Mouse (Mus musculus) bone marrow, adult 2 months (tissue): Measurements from ENCODE around the gene Cdk18. TPM values are rescaled to one million over a fixed set of nuclear protein-coding genes. Genes with fewer than 3 reads are reported as not detected.

ENCODE experiments used
- H3K27ac ChIP-seq: fragments of 200-500 bp; 2 replicates; pipeline ENCODE4 v1.5.1; 2012; ENCODE audit warnings: low read depth, mild to moderate bottlenecking, control low read depth, inconsistent platforms, low read length; ENCODE audit not compliant: control insufficient read depth, poor library complexity, insufficient read depth
- H3K4me1 ChIP-seq: fragments of 200-500 bp; 2 replicates; pipeline ENCODE4 v1.6.1; 2011; ENCODE audit warnings: low read length; ENCODE audit not compliant: control insufficient read depth, insufficient read depth
- H3K4me3 ChIP-seq: fragments of 200-500 bp; replicated peaks from 2 replicates; pipeline ENCODE3; 2011; ENCODE audit warnings: mild to moderate bottlenecking, low read depth, low read length, control low read depth; ENCODE audit not compliant: control insufficient read depth
- CTCF ChIP-seq: fragments of 200-500 bp; IDR thresholded peaks from 2 replicates; pipeline ENCODE4 v1.5.1; 2011; ENCODE audit warnings: low read length, control low read depth; ENCODE audit not compliant: control insufficient read depth, insufficient read depth
- POLR2A ChIP-seq: fragments of 200-500 bp; IDR thresholded peaks from 2 replicates; pipeline ENCODE4 v1.6.1; 2011; ENCODE audit warnings: low read depth, mild to moderate bottlenecking, control low read depth, low read length, borderline replicate concordance; ENCODE audit not compliant: control insufficient read depth
- WGBS: fragments of 180-500 bp; shearing (Covaris S2); methylation state at CpG from one replicate; pipeline ENCODE4 v1.1.7; 2018; 5-methylcytosine and 5-hydroxymethylcytosine counted together
- polyA plus RNA-seq: library from polyadenylated mRNA; stranded (reverse); fragments of >200 nt; gene quantifications from 2 replicates; pipeline ENCODE4 v1.2.4, GENCODE M21; 2011; ENCODE audit warnings: low replicate concordance; ENCODE audit not compliant: missing spikeins, insufficient read depth, insufficient read length

Cdk18 gene
- 1.3 and 3.8 TPM in 2 replicates for polyA plus RNA-seq

DNA sequence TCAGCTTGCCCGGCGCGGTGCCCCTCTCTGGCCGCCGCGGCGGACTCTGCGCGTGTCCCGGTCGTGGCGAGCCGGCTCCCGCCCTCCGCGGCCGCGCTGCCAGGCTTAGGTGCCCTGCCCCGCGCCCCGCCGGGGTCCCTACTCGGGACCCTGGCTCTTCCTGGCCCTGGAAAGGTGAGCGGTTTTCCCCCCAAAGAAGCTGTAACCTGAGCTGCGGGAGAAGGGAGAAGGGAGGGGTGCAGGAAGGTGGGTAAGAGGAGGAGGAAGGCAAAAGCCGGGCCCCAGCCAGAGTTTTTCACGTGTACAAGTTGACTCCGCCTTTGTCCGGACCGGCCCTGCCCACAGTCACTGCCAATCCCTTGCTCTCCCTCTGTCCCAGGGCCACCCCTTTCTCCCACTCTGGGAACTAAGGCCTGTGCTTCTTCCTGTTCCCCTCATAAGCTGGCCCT lies at the start of gene Cdk18:
Gene Cdk18 (minus strand): TSS at position 269 of the 449 bp plus-strand sequence.
- TF ChIP-seq CTCF (no peak), POLR2A (no peak)
- Histone ChIP-seq H3K4me1 (no peaks in the 10 kb centered on the region; the same call in none of the 2 replicates), H3K27ac (no peak within 1 kb of the TSS), H3K4me3 (peak within 1 kb of the TSS; percentile 47)
- WGBS: under 1% methylated on average over 30 of the region's 30 CpGs

DNA sequence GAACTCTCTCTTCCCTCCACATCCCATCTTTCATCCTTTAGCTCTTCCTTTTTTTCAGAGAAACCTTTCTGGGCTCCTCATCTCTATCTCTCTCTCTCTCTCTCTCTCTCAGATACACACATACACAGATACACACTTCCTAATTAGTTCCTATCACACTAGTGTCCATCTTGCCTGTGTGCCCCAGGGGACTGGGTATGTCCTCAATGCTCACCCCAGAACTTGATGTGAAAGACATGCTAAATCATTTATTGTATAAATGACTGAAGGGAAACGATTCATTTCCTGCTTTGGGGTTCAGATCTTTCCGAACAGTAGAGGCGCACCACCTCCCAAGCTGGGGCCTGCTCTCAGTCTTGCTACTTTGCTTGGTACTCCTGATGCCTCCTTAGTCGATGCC lies 49.7 kb upstream of the Cdk18 start:
- Histone ChIP-seq H3K27ac (no peak overlapping the region), H3K4me3 (no peak overlapping the region), H3K4me1 (no peaks in the 10 kb centered on the region)
- 5% methylated on average over 4 of the region's 4 CpGs for WGBS
- TF ChIP-seq POLR2A (no peak), CTCF (no peak)

DNA sequence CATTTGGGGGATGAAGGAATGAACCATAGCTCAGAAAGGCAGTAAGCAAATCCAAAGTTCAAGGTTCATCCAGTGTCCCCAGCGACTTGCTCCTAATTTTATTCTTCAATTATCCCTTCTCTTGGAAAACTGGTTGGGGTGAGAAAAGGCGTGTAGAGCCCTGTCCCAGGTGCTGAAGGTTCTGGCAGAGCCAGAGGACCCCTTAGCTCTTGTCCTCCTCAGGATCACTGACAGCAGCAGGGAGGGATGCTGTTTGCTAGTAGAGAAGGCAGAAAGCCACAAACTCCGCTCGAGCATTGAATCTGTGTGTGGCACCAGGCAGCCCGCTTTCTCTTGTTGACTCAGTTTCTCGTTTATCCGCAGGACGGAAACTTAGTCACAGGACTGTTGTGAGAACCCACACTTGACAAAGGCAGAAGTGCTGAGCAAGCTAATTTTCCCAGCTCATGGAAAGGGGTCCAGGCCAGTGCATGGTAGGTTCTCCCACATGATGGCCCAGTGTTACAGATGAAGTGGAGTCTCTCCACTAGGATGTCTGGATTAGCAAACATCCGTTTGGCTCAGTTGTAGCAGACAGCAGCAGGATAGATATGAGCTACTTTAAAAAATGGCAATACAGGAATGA lies 49.1 kb upstream of the Cdk18 start:
- H3K4me1 ChIP-seq: no peaks in the 10 kb centered on the region
- H3K27ac ChIP-seq: no peak overlapping the region
- WGBS: 44% methylated on average over 9 of the region's 9 CpGs
- H3K4me3 ChIP-seq: no peak overlapping the region
- no peak for TF ChIP-seq POLR2A
- TF ChIP-seq CTCF: no peak

DNA sequence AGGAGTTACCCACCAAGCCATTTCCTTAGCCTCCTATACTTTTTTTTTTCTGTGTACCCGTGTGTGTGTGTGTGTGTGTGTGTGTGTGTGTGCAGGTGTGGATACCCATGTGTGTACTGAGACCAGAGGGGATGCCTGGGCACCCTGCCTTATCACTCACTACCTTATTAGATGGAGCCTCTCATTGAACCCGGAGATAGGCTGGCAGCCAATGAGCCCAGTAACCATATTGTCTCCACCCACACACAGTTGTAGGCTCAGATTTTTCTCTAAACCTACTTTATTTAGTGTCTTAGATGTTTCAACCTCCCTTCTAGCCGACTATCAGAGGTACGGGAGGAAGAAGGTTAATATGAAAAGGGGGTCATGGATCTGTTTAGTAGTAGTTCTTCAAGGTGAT lies 46.8 kb upstream of the Cdk18 start:
- 71% methylated on average over 4 of the region's 4 CpGs for WGBS
- no peak for TF ChIP-seq POLR2A
- no peak for TF ChIP-seq CTCF
- no peak overlapping the region for H3K27ac ChIP-seq
- no peaks in the 10 kb centered on the region for H3K4me1 ChIP-seq
- H3K4me3 ChIP-seq: no peak overlapping the region

DNA sequence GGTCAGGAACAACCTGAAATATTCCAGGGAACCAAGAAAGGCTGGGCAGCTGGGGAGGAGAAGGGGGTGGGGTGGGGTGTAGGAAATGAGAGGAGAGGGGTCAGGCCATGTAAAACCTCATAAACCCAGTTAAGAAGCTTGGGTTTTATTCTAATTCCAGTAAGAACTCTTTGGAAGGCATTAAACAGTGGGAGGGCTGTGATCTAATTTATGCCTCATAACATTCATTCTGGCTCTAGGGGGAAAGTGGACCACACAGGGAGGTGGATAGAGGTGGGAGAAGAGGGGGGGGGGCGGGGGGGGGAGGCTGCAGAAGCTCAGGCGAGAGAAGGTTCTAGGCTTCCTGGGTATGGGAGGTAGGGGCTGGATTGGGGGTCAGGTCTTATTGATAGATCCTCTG lies 32.1 kb upstream of the Cdk18 start:
- no peak for TF ChIP-seq POLR2A
- Histone ChIP-seq H3K27ac (no peak overlapping the region), H3K4me1 (no peaks in the 10 kb centered on the region), H3K4me3 (no peak overlapping the region)
- 33% methylated on average over 2 of the region's 2 CpGs for WGBS

DNA sequence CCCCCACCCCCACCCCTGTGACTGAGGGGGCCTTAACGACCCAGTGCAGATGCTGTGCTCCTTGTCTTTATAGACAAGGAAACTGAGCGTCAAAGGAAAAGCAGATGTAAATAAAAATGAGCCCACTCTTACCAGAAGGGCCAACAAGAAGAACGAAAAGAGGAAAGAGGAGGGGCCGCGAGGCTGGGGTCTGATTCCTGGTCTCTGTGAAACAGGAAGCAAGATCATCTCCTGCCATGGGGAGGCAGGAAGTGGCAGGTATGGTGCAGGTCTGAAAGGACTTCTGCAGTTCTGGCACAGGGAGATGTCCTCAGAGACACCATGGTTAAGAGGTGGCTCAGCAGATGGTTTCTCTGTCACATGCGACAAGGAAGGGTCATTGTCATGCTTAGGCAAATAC lies 31.2 kb upstream of the Cdk18 start:
- H3K4me1 ChIP-seq: no peaks in the 10 kb centered on the region
- WGBS: 13% methylated on average over 6 of the region's 6 CpGs
- no peak overlapping the region for H3K27ac ChIP-seq
- no peak overlapping the region for H3K4me3 ChIP-seq
- TF ChIP-seq POLR2A (no peak), CTCF (no peak)

DNA sequence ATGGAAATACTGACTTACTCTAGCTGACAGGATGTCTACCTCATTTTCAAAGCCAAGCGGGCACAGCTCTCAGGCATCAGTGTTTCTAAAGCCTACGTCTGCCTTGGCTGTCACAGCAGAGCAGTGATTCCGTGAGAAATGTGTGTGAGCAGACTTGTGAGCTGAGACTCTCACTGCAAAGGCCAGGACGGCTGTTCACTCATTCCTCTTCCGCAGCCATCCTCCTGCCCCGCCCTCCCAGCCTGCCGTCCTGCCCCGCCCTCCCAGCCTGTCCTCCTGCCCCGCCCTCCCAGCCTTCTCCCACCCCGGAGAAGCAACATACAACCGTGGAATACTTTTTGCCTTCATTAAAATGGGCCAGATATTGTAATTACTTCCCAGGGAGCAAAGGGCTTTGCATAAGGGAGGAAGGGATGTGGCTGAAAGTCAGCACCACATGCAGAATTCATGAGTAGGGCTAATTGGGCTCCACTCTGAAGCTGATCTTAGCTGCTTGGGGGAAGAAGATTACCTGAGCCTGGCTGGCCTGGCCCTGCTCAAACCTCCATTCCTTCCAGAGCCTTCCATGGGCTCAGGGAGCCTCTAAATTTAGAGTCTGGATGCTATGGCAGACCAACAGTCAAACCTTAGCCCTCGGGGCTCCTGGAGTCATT lies 28.8 kb upstream of the Cdk18 start:
- Histone ChIP-seq H3K4me3 (no peak overlapping the region), H3K27ac (no peak overlapping the region), H3K4me1 (no peaks in the 10 kb centered on the region)
- TF ChIP-seq CTCF: no peak
- TF ChIP-seq POLR2A: no peak
- 13% methylated on average over 12 of the region's 12 CpGs for WGBS

DNA sequence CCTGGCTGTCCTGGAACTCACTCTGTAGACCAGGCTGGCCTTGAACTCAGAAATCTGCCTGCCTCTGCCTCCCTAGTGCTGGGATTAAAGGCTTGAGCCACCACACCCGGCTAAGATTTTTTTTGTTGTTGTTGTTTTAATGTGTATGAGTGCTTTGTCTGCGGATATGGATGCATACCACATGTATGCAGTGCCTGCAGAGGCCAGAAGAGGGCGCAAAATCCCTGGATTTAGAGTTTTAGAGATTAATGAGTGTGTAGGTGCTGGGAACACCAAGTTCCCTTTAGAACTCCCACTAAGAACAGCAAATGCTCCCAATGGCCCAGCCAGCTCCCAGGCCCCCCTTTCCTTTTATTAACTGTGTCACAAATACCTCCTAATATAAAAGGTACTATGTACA lies 26.4 kb upstream of the Cdk18 start:
- 52% methylated on average over 3 of the region's 3 CpGs for whole genome bisulfite sequencing
- no peaks in the 10 kb centered on the region for H3K4me1 ChIP-seq
- no peak overlapping the region for H3K4me3 ChIP-seq
- TF ChIP-seq POLR2A (no peak), CTCF (peak; percentile 43)
- no peak overlapping the region for H3K27ac ChIP-seq
